ENCODE assay signal across 1 mouse cellular context in genomic region chr3:30600717-30601116, GRCm38 (mm10).
TF ChIP-seq lines count a peak whose summit lies in the region.

No protein-coding gene starts in this region.

TF ChIP-seq in CH12.LX, 34 proteins besides CTCF, POLR2A, EP300 and RAD21 (continued from another document):
- TF ChIP-seq JUN (IDR thresholded peaks at IDR 0.05; ENCODE audit: insufficient read depth, low read depth, low read length), result no peak
- TF ChIP-seq POLR2AphosphoS2 (IDR thresholded peaks at IDR 0.05; ENCODE audit: low read depth, low read length), result no peak
- no peak for TF ChIP-seq TCF12 (IDR thresholded peaks at IDR 0.05; ENCODE audit: low read depth, low read length)
- TF ChIP-seq UBTF (IDR thresholded peaks at IDR 0.05; ENCODE audit: low read depth, low read length), result no peak
- no peak for TF ChIP-seq PAX5 (IDR thresholded peaks at IDR 0.05; ENCODE audit: low read length)
- no peak for TF ChIP-seq SIN3A (IDR thresholded peaks at IDR 0.05; ENCODE audit: low read length)
- no peak for TF ChIP-seq KAT2A (IDR thresholded peaks at IDR 0.05; ENCODE audit: insufficient replicate concordance, low read length)
- no peak for TF ChIP-seq MAFK (IDR thresholded peaks at IDR 0.05; ENCODE audit: insufficient replicate concordance, low read length)
- TF ChIP-seq BHLHE40 (IDR thresholded peaks at IDR 0.05; ENCODE audit: low read depth, low read length), result peak; percentile 56
- TF ChIP-seq HCFC1 (IDR thresholded peaks at IDR 0.05; ENCODE audit: low read depth, low read length), result no peak
- TF ChIP-seq RCOR1 (conservative IDR thresholded peaks at IDR 0.05; ENCODE audit: low read depth, low read length), result no peak
- no peak for TF ChIP-seq TBP (conservative IDR thresholded peaks at IDR 0.05; ENCODE audit: low read depth, low read length)
- TF ChIP-seq ETS1 (conservative IDR thresholded peaks at IDR 0.05; ENCODE audit: low read depth, low read length), result 0 out of 2 replicates have a peak, but pooled peaks have one; percentile 3
- no peak for TF ChIP-seq ZMIZ1 (IDR thresholded peaks at IDR 0.05; ENCODE audit: low read depth, low read length)
- peak; percentile 47; the same call in 1 of the 2 replicates for TF ChIP-seq MXI1 (IDR thresholded peaks at IDR 0.05; ENCODE audit: low read depth, low read length)
